Mouse (Mus musculus): ENCODE measurements around the gene Ccz1. TPM values are rescaled to one million over a fixed set of nuclear protein-coding genes. Genes with fewer than 3 reads are reported as not detected.

The Ccz1 gene
- total and polyA plus RNA-seq, 3 experiments = 9.3 to 29.6 (median 25.0) TPM

DNA sequence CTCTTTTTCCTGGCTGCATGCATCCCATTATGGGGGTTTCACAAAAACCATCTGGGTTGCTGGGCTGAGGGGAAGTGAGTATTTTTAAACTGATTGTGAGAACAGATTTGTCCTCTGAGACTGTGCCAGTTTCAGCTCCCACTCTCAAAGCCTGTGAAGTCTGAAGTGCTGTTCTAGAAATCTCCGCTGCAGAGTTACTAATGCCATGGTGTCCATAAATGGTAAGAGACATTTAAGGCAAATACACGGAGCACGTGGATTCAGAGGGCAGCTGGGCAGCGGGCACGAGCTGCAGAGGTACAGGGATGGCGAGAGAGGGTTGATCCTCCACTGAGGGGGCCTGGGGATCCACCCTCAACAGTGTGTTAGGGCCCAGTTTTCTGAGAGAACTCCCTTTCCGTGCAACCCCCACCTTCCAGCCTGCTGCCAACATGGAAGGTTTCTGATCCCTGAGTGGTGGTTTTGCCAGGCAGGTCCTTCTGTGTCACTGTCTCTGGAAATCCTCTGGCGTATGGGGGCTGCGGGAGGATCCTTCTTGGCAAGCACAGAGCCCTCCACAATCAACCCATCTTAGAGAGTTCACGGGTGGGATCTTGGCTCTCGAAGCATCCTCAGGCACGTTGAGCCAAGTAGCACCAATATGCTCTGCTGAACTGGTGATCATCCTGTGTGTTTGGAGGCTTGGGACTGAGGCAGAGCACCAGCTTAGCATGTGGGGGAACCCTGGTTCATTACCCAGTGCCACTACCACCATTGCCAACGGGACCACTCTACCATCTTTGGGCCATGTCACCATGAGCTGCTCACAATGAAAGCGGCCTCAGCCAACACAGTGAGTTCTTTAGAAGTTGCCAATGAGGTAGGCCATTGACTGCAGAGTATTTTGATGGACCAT is 71.2 kb downstream of the Ccz1 start:
- no peaks in the 10 kb centered on the region for H3K4me1 ChIP-seq (ENCODE audit: control insufficient read depth, insufficient read depth, low read length)
- WGBS = 73% methylated on average over 14 of the region's 14 CpGs
- H3K27ac ChIP-seq = no peak overlapping the region
- H3K36me3 ChIP-seq (ENCODE audit: control insufficient read depth, insufficient read depth, low read length) = no peaks in the 10 kb centered on the region
- H3K79me2 ChIP-seq (replicated peaks; ENCODE audit: control insufficient read depth, insufficient read depth, low read length) = no peaks in the 10 kb centered on the region
- intact Hi-C loops (cut with DNase I) = no loop called here
- TF ChIP-seq EP300 (IDR thresholded peaks at IDR 0.05; ENCODE audit: insufficient read depth, low read depth, low read length) (no peak), CTCF (IDR thresholded peaks at IDR 0.05) (no peak), POLR2A (IDR thresholded peaks at IDR 0.05; ENCODE audit: insufficient read depth, low read depth, low read length) (no peak)
- no peak for DNase-seq
- H3K27me3 ChIP-seq (ENCODE audit: control insufficient read depth, insufficient read depth, low read length) = no peaks in the 10 kb centered on the region
- H3K4me3 ChIP-seq = no peak overlapping the region
- no peak overlapping the region for H3K9ac ChIP-seq (ENCODE audit: low read depth, low read length)

DNA sequence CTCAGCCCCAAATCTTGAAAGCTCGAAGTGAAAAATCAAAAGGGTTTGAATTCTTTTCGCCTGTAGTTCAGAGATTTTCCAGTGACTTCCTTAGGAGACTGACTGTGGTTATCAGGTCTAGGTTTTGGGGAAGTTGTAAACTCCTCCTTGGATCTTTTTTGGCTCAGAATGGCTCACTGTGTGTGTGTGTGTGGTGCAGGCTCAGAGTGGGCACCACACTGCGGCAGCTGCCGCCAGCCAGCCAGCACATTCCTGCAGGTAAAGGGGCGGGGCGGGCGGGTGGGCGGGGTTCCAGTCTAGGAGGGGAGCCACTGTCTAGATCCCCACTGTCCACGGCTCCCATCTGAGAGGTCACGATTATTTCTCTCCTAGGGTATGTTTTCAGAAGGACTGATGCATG is 73.1 kb downstream of the Ccz1 start:
- Histone ChIP-seq H3K36me3 (ENCODE audit: control insufficient read depth, insufficient read depth, low read length) (no peaks in the 10 kb centered on the region), H3K4me3 (no peak overlapping the region), H3K9ac (ENCODE audit: low read depth, low read length) (no peak overlapping the region), H3K4me1 (ENCODE audit: control insufficient read depth, insufficient read depth, low read length) (no peaks in the 10 kb centered on the region), H3K27ac (no peak overlapping the region), H3K79me2 (replicated peaks; ENCODE audit: control insufficient read depth, insufficient read depth, low read length) (no peaks in the 10 kb centered on the region), H3K27me3 (ENCODE audit: control insufficient read depth, insufficient read depth, low read length) (no peaks in the 10 kb centered on the region)
- no peak for TF ChIP-seq POLR2A (IDR thresholded peaks at IDR 0.05; ENCODE audit: insufficient read depth, low read depth, low read length)
- no peak for TF ChIP-seq EP300 (IDR thresholded peaks at IDR 0.05; ENCODE audit: insufficient read depth, low read depth, low read length)
- TF ChIP-seq CTCF (IDR thresholded peaks at IDR 0.05) = no peak
- no peak for DNase-seq
- 23% methylated on average over 10 of the region's 10 CpGs for WGBS
- intact Hi-C loops (cut with DNase I) = no loop called here

Other genes starting within 250 kb of the Ccz1 start
- 10 to 100 TPM; 19.2 to 21.4 TPM for gene Eif2ak1, start 197.1 kb downstream of the Ccz1 start, total RNA-seq (2021)
- 11.9 and 18.4 TPM in 2 replicates for gene Eif2ak1, start 197.1 kb downstream of the Ccz1 start, polyA plus RNA-seq (2012; rRNA removed)
- not detected for gene Ankrd61, start 117.2 kb downstream of the Ccz1 start, total RNA-seq (2021)
- 0.10 and 0.23 TPM in 2 replicates for gene Ankrd61, start 117.2 kb downstream of the Ccz1 start, polyA plus RNA-seq (2012; rRNA removed)
- 10 to 100 TPM; 30.4 to 32.5 TPM for gene Aimp2, start 105.0 kb downstream of the Ccz1 start, total RNA-seq (2021)
- 40.6 and 50.4 TPM in 2 replicates for gene Aimp2, start 105.0 kb downstream of the Ccz1 start, polyA plus RNA-seq (2012; rRNA removed)
- gene Pms2, start 104.9 kb downstream of the Ccz1 start, total RNA-seq (2021) = 1 to 10 TPM; 3.3 to 3.5 TPM
- 1.5 and 3.9 TPM in 2 replicates for gene Pms2, start 104.9 kb downstream of the Ccz1 start, polyA plus RNA-seq (2012; rRNA removed)
- not detected for gene Gm42421, start 86.7 kb downstream of the Ccz1 start, total RNA-seq (2021)
- gene Gm42421, start 86.7 kb downstream of the Ccz1 start, polyA plus RNA-seq (2012; rRNA removed) = 0.18 and 0.32 TPM in 2 replicates
- under 1 TPM in 1 of 2 experiments, not detected in 1; 0.30 TPM for gene Rsph10b, start 81.8 kb downstream of the Ccz1 start, total RNA-seq (2021)
- gene Rsph10b, start 81.8 kb downstream of the Ccz1 start, polyA plus RNA-seq (2012; rRNA removed) = 0.47 and 0.50 TPM in 2 replicates
- gene Ocm, start 11.8 kb upstream of the Ccz1 start, total RNA-seq (2021) = not detected
- gene Ocm, start 11.8 kb upstream of the Ccz1 start, polyA plus RNA-seq (2012; rRNA removed) = not detected in 2 replicates
- 10 to 100 TPM; 27.9 to 30.3 TPM for gene Lmtk2, start 85.6 kb upstream of the Ccz1 start, total RNA-seq (2021)
- 12.5 and 18.2 TPM in 2 replicates for gene Lmtk2, start 85.6 kb upstream of the Ccz1 start, polyA plus RNA-seq (2012; rRNA removed)
- gene Bhlha15, start 175.4 kb upstream of the Ccz1 start, total RNA-seq (2021) = not detected
- gene Bhlha15, start 175.4 kb upstream of the Ccz1 start, polyA plus RNA-seq (2012; rRNA removed) = 0.08 and 0.12 TPM in 2 replicates
- 10 to 100 TPM; 24.2 to 27.6 TPM for gene Tecpr1, start 208.7 kb upstream of the Ccz1 start, total RNA-seq (2021)
- 33.7 and 34.9 TPM in 2 replicates for gene Tecpr1, start 208.7 kb upstream of the Ccz1 start, polyA plus RNA-seq (2012; rRNA removed)
- 100 to 1,000 TPM; 129 to 152 TPM for gene Bri3, start 229.6 kb upstream of the Ccz1 start, total RNA-seq (2021)
- 240 and 258 TPM in 2 replicates for gene Bri3, start 229.6 kb upstream of the Ccz1 start, polyA plus RNA-seq (2012; rRNA removed)

All from heart, adult 2 months (tissue).